Mouse (Mus musculus) bone marrow, adult 2 months (tissue): ENCODE results near the gene Fhdc1. TPM values are rescaled to one million over a fixed set of nuclear protein-coding genes. Genes with fewer than 3 reads are reported as not detected.
A peak's percentile ranks its signal among the peaks of the same experiment; 100 is the strongest.

Experiments used
- H3K27ac ChIP-seq: fragments of 200-500 bp; 2 replicates; pipeline ENCODE4 v1.5.1; 2012; ENCODE audit warnings: low read depth, mild to moderate bottlenecking, control low read depth, inconsistent platforms, low read length; ENCODE audit not compliant: control insufficient read depth, poor library complexity, insufficient read depth
- H3K4me1 ChIP-seq: fragments of 200-500 bp; 2 replicates; pipeline ENCODE4 v1.6.1; 2011; ENCODE audit warnings: low read length; ENCODE audit not compliant: control insufficient read depth, insufficient read depth
- H3K4me3 ChIP-seq: fragments of 200-500 bp; replicated peaks from 2 replicates; pipeline ENCODE3; 2011; ENCODE audit warnings: mild to moderate bottlenecking, low read depth, low read length, control low read depth; ENCODE audit not compliant: control insufficient read depth
- CTCF ChIP-seq: fragments of 200-500 bp; IDR thresholded peaks from 2 replicates; pipeline ENCODE4 v1.5.1; 2011; ENCODE audit warnings: low read length, control low read depth; ENCODE audit not compliant: control insufficient read depth, insufficient read depth
- POLR2A ChIP-seq: fragments of 200-500 bp; IDR thresholded peaks from 2 replicates; pipeline ENCODE4 v1.6.1; 2011; ENCODE audit warnings: low read depth, mild to moderate bottlenecking, control low read depth, low read length, borderline replicate concordance; ENCODE audit not compliant: control insufficient read depth
- WGBS: fragments of 180-500 bp; shearing (Covaris S2); methylation state at CpG from one replicate; pipeline ENCODE4 v1.1.7; 2018; 5-methylcytosine and 5-hydroxymethylcytosine counted together
- polyA plus RNA-seq: library from polyadenylated mRNA; stranded (reverse); fragments of >200 nt; gene quantifications from 2 replicates; pipeline ENCODE4 v1.2.4, GENCODE M21; 2011; ENCODE audit warnings: low replicate concordance; ENCODE audit not compliant: missing spikeins, insufficient read depth, insufficient read length

The Fhdc1 gene
- polyA plus RNA-seq, 1 experiment = 43.5 TPM

GRCm38 (mm10) chr3:84479293-84480005 is 780 bp downstream of the Fhdc1 start:
- H3K27ac ChIP-seq = peak overlapping the region; percentile 82
- TF ChIP-seq POLR2A (peak; percentile 82), CTCF (no peak)
- WGBS = 1% methylated on average over 61 of the region's 61 CpGs
- no peaks in the 10 kb centered on the region; the same call in 1 of the 2 replicates for H3K4me1 ChIP-seq
- peak overlapping the region; percentile 82 for H3K4me3 ChIP-seq

- no peak for TF ChIP-seq CTCF
- no peak for TF ChIP-seq POLR2A
- H3K4me3 ChIP-seq = peak overlapping the region; percentile 82
- peak overlapping the region; percentile 82 for H3K27ac ChIP-seq
- WGBS = 42% methylated on average over 12 of the region's 12 CpGs
- H3K4me1 ChIP-seq = no peaks in the 10 kb centered on the region; the same call in 1 of the 2 replicates
Observed at GRCm38 (mm10) chr3:84478896-84479292, 1.3 kb downstream of the Fhdc1 start.

DNA sequence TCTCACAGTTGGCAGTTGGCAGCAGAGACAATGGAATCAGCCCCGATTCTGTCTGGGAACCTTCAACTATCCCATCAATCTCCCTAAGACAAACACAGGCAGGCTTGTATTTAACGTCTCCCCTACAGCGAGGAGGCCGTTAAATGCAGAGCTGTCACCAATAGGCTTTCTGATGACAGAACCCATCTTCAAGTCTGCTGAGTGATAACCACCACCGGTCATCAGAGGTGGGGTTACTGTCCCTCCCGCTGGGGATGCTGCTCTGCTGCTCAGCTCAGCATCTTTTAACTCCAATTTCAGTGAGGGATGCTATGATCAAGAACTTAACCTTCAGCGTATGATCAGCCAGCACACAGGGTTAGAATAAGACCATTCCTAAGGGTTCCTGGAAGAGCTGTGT is 2.0 kb downstream of the Fhdc1 start:
- WGBS = 62% methylated on average over 7 of the region's 7 CpGs
- Histone ChIP-seq H3K4me3 (peak overlapping the region; percentile 82), H3K4me1 (peaks cover 2% of the 10 kb centered on the region), H3K27ac (peak overlapping the region; percentile 80)
- TF ChIP-seq POLR2A = no peak
- no peak for TF ChIP-seq CTCF

DNA sequence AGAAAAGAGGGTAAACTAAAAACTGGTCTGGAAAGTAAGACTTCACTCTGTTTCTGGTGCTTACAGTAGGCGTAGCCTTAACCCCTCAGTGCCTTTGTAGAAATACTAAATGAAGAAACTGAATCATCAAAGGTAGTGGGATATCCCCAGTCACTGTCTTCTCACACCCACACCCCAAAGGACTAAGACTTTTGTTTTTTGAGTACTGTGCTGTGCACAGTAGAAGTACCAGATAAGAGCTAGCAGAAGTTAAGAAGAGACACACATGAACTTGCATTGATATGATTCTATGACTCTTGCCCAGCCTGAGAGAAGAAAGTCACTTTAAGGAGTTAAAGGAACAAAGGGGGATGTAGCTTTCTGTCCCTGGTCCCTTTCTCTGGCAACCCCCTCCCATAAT is 2.7 kb downstream of the Fhdc1 start:
- Histone ChIP-seq H3K4me1 (peaks cover 2% of the 10 kb centered on the region), H3K4me3 (peak overlapping the region; percentile 82), H3K27ac (no peak overlapping the region; the same call in 1 of the 2 replicates)
- 83% methylated on average over 1 of the region's 1 CpGs for WGBS
- TF ChIP-seq POLR2A (no peak), CTCF (no peak)

- TF ChIP-seq CTCF (no peak), POLR2A (no peak)
- Histone ChIP-seq H3K4me1 (peaks cover 2% of the 10 kb centered on the region), H3K27ac (no peak overlapping the region), H3K4me3 (no peak overlapping the region)
- 81% methylated on average over 12 of the region's 12 CpGs for WGBS
Observed at GRCm38 (mm10) chr3:84474981-84475775, 5.1 kb downstream of the Fhdc1 start.

- TF ChIP-seq POLR2A = no peak
- no peak for TF ChIP-seq CTCF
- no peak overlapping the region for H3K27ac ChIP-seq
- 79% methylated on average over 6 of the region's 6 CpGs for WGBS
- H3K4me1 ChIP-seq = peaks cover 4% of the 10 kb centered on the region
- no peak overlapping the region for H3K4me3 ChIP-seq
Observed at GRCm38 (mm10) chr3:84474398-84474797, 5.8 kb downstream of the Fhdc1 start.

- Histone ChIP-seq H3K4me3 (peak overlapping the region; percentile 7), H3K4me1 (peaks cover 4% of the 10 kb centered on the region), H3K27ac (peak overlapping the region; percentile 81)
- WGBS = 45% methylated on average over 5 of the region's 5 CpGs
- TF ChIP-seq POLR2A (no peak), CTCF (no peak)
Observed at GRCm38 (mm10) chr3:84472955-84473354, 7.3 kb downstream of the Fhdc1 start.

DNA sequence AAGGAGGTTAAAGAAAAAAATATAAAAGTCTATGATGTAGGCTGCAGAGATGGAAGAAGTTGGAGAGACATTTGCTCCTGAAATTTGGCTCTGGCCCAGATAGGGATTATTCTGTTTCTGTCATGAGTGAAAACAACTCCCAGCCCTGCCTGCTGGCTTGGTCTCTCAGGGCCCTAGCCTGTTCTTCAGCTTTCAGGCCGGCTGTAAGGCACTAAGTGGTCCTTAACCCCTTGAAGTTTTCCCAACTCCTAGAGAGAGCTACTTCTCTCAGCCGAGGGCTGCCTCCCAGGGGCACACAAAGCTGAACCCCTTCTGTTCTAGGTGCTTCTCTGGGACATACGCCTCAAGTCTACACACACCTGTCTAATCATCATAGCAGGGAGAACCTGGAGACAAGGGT is 7.7 kb downstream of the Fhdc1 start:
- H3K27ac ChIP-seq = peak overlapping the region; percentile 81

More for the DNA sequence above, 7.7 kb downstream of the Fhdc1 start:
- TF ChIP-seq CTCF (no peak), POLR2A (no peak)
- peak overlapping the region; percentile 7 for H3K4me3 ChIP-seq
- 68% methylated on average over 3 of the region's 3 CpGs for WGBS
- peaks cover 4% of the 10 kb centered on the region for H3K4me1 ChIP-seq
